Mouse (Mus musculus) liver, adult 2 months (tissue): ENCODE measurements around the gene Klhdc8a.

ENCODE experiments used
- CTCF ChIP-seq: fragments of 200-500 bp; IDR thresholded peaks from 2 replicates; pipeline ENCODE4 v1.5.1; 2011; ENCODE audit warnings: low read depth, low read length, control low read depth
- POLR2A ChIP-seq: fragments of 200-500 bp; IDR thresholded peaks from 2 replicates; pipeline ENCODE4 v1.6.1; 2011; ENCODE audit warnings: low read length, control low read depth; ENCODE audit not compliant: insufficient read depth; ENCODE audit errors: extremely low read depth

DNA sequence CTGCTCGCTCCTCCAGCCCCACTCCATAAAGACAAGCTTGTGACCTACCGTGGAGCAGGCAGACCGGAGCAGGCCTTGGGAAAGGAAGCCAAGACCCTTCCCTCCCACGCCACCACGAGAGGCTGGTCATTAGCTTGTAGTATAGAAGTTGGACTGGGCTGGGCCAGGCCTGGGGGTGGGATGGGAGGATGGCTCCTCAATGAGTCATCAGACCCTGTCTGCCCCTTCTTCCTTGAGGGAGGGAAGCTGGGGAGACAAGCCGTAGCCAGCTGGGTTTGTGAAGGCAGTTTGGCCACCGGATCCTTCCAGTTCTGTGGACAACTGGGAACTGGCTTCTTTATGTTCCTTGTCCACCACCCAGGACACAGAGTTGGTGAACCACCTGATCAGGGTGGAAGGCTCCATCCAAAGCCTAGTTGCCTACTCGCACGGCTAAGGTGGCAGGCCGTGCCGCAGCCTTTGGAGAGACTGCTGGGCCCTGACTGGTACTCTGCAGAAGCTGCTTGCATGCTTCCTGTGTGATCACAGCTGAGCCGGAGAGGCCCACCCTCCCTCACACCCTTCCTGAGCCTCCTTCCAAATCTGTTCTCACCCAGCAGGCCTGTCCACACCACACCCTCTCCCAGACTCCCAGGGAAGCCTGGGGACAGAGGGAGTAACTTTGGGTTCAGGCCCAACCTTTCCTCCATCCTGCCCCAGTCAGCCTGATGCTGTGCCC is 47.9 kb downstream of the Klhdc8a start:
- TF ChIP-seq POLR2A (no peak), CTCF (no peak)
